Mouse (Mus musculus): ENCODE data around the gene Pparg. TPM values are rescaled to one million over a fixed set of nuclear protein-coding genes. Genes with fewer than 3 reads are reported as not detected.

Gene Pparg
- polyA plus RNA-seq, 1 experiment: 5.2 TPM

DNA sequence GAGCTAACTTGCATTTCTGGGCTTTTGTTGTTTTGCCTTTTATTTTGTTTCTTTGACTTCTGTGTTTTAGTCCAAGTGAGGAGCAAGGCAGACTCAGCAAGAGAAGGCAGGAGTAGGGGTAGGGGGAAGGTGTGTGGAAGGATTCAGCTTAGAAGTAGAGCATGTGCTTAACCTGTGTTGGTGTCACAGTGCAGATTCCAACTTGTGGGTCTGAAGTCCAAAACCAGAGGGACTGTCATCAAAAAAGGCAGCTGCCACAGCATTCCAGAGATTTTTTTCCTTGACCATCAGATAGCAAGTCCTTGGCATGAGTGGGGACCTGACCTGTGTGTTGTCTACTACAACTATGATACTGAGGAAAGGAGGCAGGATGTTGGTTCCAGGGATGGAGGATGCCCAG is 133.1 kb downstream of the Pparg start:
- Histone ChIP-seq H3K36me3 (ENCODE audit: control insufficient read depth, insufficient read depth, low read length) (no peaks in the 10 kb centered on the region), H3K4me1 (ENCODE audit: control insufficient read depth, insufficient read depth, insufficient read length, low read length) (peaks cover 10% of the 10 kb centered on the region; the same call in 1 of the 2 replicates), H3K27ac (ENCODE audit: insufficient read depth, low read depth, low read length) (peak overlapping the region; percentile 49), H3K4me3 (ENCODE audit: low read depth, low read length) (no peak overlapping the region), H3K27me3 (ENCODE audit: control insufficient read depth, insufficient read depth, low read length) (no peaks in the 10 kb centered on the region)
- no peak for TF ChIP-seq POLR2A (IDR thresholded peaks at IDR 0.05; ENCODE audit: low read depth, low read length)
- TF ChIP-seq CTCF (IDR thresholded peaks at IDR 0.05; ENCODE audit: extremely low read depth, insufficient read length, insufficient replicate concordance, low read depth, low read length): no peak

GRCm38 (mm10) chr6:115499540-115499939 is 138.8 kb downstream of the Pparg start:
- Histone ChIP-seq H3K36me3 (ENCODE audit: control insufficient read depth, insufficient read depth, low read length) (no peaks in the 10 kb centered on the region), H3K4me3 (ENCODE audit: low read depth, low read length) (no peak overlapping the region), H3K27ac (ENCODE audit: insufficient read depth, low read depth, low read length) (no peak overlapping the region), H3K27me3 (ENCODE audit: control insufficient read depth, insufficient read depth, low read length) (no peaks in the 10 kb centered on the region), H3K4me1 (ENCODE audit: control insufficient read depth, insufficient read depth, insufficient read length, low read length) (peaks cover 27% of the 10 kb centered on the region)
- TF ChIP-seq POLR2A (IDR thresholded peaks at IDR 0.05; ENCODE audit: low read depth, low read length) (no peak), CTCF (IDR thresholded peaks at IDR 0.05; ENCODE audit: extremely low read depth, insufficient read length, insufficient replicate concordance, low read depth, low read length) (no peak)
- 92% methylated on average over 14 of the region's 14 CpGs for WGBS

GRCm38 (mm10) chr6:115500234-115500633 is 139.5 kb downstream of the Pparg start:
- no peak overlapping the region for H3K4me3 ChIP-seq (ENCODE audit: low read depth, low read length)
- peaks cover 29% of the 10 kb centered on the region for H3K4me1 ChIP-seq (ENCODE audit: control insufficient read depth, insufficient read depth, insufficient read length, low read length)
- WGBS: 92% methylated on average over 10 of the region's 10 CpGs
- H3K36me3 ChIP-seq (ENCODE audit: control insufficient read depth, insufficient read depth, low read length): no peaks in the 10 kb centered on the region
- no peaks in the 10 kb centered on the region for H3K27me3 ChIP-seq (ENCODE audit: control insufficient read depth, insufficient read depth, low read length)
- no peak for TF ChIP-seq CTCF (IDR thresholded peaks at IDR 0.05; ENCODE audit: extremely low read depth, insufficient read length, insufficient replicate concordance, low read depth, low read length)
- no peak for TF ChIP-seq POLR2A (IDR thresholded peaks at IDR 0.05; ENCODE audit: low read depth, low read length)
- no peak overlapping the region for H3K27ac ChIP-seq (ENCODE audit: insufficient read depth, low read depth, low read length)

DNA sequence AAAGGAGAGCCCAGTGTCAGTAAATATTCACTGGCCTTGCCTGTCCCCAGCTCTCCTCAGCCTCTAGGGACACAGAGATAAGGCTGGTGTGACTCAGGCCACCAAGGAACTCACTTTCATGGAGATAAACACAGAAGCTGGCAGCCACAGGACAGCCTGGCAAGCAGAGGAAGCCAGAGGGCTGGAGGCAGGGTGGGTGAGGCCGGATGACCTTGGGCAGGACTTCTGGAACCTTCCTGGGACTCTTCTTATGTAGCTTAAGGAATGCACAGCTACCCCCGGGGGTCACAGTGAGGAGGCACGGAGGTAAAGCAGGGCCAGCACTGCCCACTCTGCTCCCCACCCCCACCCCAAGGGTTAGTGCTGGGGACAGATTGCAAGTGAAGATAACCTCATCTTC is 140.4 kb downstream of the Pparg start:
- WGBS: 50% methylated on average over 3 of the region's 3 CpGs

DNA sequence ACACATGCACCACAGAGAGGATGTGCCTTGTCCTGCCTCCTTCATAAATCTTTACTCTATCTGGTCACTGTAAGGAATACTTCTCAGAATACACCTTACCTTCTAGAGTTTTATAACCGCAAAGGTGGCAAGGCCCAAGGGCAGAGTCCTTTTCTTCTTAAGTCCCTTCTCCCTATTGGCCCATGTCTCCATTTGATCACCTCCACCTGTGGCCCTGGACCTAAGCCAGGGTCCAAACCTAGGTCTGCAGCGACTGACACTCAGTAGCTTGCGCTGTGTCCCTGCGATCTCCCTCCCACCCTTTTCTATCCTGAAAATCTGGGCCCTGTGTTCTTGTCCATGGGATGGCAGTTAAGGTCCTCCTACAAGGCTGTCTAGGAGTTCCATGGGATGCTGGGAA is 142.3 kb downstream of the Pparg start:
- H3K4me1 ChIP-seq (ENCODE audit: control insufficient read depth, insufficient read depth, insufficient read length, low read length): peaks cover 29% of the 10 kb centered on the region
- H3K27me3 ChIP-seq (ENCODE audit: control insufficient read depth, insufficient read depth, low read length): no peaks in the 10 kb centered on the region
- no peak overlapping the region for H3K4me3 ChIP-seq (ENCODE audit: low read depth, low read length)
- 35% methylated on average over 4 of the region's 4 CpGs for WGBS
- peak overlapping the region; percentile 99 for H3K27ac ChIP-seq (ENCODE audit: insufficient read depth, low read depth, low read length)
- TF ChIP-seq POLR2A (IDR thresholded peaks at IDR 0.05; ENCODE audit: low read depth, low read length) (no peak), CTCF (IDR thresholded peaks at IDR 0.05; ENCODE audit: extremely low read depth, insufficient read length, insufficient replicate concordance, low read depth, low read length) (no peak)
- H3K36me3 ChIP-seq (ENCODE audit: control insufficient read depth, insufficient read depth, low read length): no peaks in the 10 kb centered on the region

More for the DNA sequence above, 140.4 kb downstream of the Pparg start:
- no peak for TF ChIP-seq CTCF (IDR thresholded peaks at IDR 0.05; ENCODE audit: extremely low read depth, insufficient read length, insufficient replicate concordance, low read depth, low read length)
- TF ChIP-seq POLR2A (IDR thresholded peaks at IDR 0.05; ENCODE audit: low read depth, low read length): no peak
- Histone ChIP-seq H3K4me3 (ENCODE audit: low read depth, low read length) (no peak overlapping the region), H3K4me1 (ENCODE audit: control insufficient read depth, insufficient read depth, insufficient read length, low read length) (peaks cover 29% of the 10 kb centered on the region), H3K27ac (ENCODE audit: insufficient read depth, low read depth, low read length) (peak overlapping the region; percentile 43; the same call in 1 of the 2 replicates), H3K27me3 (ENCODE audit: control insufficient read depth, insufficient read depth, low read length) (no peaks in the 10 kb centered on the region), H3K36me3 (ENCODE audit: control insufficient read depth, insufficient read depth, low read length) (no peaks in the 10 kb centered on the region)

DNA sequence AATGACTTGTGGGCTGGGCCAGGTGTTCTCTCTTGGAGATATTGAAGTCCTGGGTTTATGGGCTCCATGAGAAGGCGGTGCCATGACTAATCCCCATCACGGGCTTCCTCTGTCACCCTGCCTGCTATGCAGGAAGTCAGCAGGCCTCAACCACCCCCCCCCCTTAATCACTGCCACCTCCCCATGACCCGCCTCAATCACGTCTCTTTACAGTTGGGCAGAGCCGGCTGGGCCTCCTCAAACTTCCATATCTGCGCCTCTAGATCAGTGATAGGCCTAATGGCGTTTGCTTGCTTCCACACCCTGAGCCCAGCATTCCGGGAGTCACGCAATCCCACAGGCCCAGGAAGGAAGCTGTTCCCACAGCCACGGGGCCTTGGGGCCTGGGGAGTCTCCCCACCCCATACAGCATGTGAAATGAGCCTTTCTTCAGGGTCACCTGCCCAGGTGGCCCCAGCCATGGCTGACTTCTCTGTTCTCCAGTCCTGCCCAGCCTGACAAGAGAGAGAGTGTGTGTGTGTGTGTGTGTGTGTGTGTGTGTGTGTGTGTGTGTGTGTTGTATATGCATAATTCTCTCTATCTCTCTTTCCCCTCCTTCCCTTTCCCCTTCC is 142.9 kb downstream of the Pparg start:
- no peak for TF ChIP-seq CTCF (IDR thresholded peaks at IDR 0.05; ENCODE audit: extremely low read depth, insufficient read length, insufficient replicate concordance, low read depth, low read length)
- TF ChIP-seq POLR2A (IDR thresholded peaks at IDR 0.05; ENCODE audit: low read depth, low read length): no peak
- H3K36me3 ChIP-seq (ENCODE audit: control insufficient read depth, insufficient read depth, low read length): no peaks in the 10 kb centered on the region
- WGBS: 25% methylated on average over 10 of the region's 10 CpGs
- no peaks in the 10 kb centered on the region for H3K27me3 ChIP-seq (ENCODE audit: control insufficient read depth, insufficient read depth, low read length)
- H3K27ac ChIP-seq (ENCODE audit: insufficient read depth, low read depth, low read length): peak overlapping the region; percentile 99
- peaks cover 29% of the 10 kb centered on the region for H3K4me1 ChIP-seq (ENCODE audit: control insufficient read depth, insufficient read depth, insufficient read length, low read length)
- no peak overlapping the region for H3K4me3 ChIP-seq (ENCODE audit: low read depth, low read length)

DNA sequence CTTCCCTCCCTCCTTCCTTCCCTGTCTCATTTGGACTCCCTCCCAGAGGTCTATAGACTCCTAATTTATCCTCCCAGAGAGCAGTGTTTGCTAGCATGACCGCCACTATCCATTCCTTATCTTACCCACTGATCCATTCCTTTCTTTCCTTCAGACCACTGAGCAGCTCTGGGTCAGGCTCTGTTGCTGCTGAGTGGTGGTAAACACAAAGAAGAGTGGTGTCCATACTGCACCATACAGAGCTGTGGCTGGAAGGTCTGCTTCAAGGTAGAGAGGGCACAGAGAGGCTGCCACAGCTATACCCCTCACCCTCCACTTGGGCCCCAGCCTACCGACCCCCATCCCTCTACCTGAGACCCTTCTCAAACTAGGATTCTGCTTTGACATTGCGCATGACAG is 143.4 kb downstream of the Pparg start:
- peaks cover 29% of the 10 kb centered on the region for H3K4me1 ChIP-seq (ENCODE audit: control insufficient read depth, insufficient read depth, insufficient read length, low read length)
- WGBS: 60% methylated on average over 3 of the region's 3 CpGs
- H3K27ac ChIP-seq (ENCODE audit: insufficient read depth, low read depth, low read length): peak overlapping the region; percentile 97
- no peaks in the 10 kb centered on the region for H3K27me3 ChIP-seq (ENCODE audit: control insufficient read depth, insufficient read depth, low read length)
- H3K4me3 ChIP-seq (ENCODE audit: low read depth, low read length): no peak overlapping the region
- TF ChIP-seq POLR2A (IDR thresholded peaks at IDR 0.05; ENCODE audit: low read depth, low read length): no peak
- no peak for TF ChIP-seq CTCF (IDR thresholded peaks at IDR 0.05; ENCODE audit: extremely low read depth, insufficient read length, insufficient replicate concordance, low read depth, low read length)
- no peaks in the 10 kb centered on the region for H3K36me3 ChIP-seq (ENCODE audit: control insufficient read depth, insufficient read depth, low read length)

Measured in small intestine, adult 2 months (tissue).